Mouse (Mus musculus) CD8-positive naive resting alpha-beta T cell, adult 2 months (primary cell): ENCODE data around the gene A230050P20Rik.

ENCODE experiments used
- DNase-seq, 2 experiments: peaks; one replicate each; pipeline ENCODE4 v3.0.0; 2022; ENCODE audit warnings: low read depth in 2 of 2, low spot score in 2 of 2

The A230050P20Rik gene

GRCm38 (mm10) chr9:20873521-20873920 lies 5.1 kb downstream of the A230050P20Rik start:
- DNase-seq: no peak

GRCm38 (mm10) chr9:20875021-20875790 lies 6.8 kb downstream of the A230050P20Rik start:
- no peak for DNase-seq

DNA sequence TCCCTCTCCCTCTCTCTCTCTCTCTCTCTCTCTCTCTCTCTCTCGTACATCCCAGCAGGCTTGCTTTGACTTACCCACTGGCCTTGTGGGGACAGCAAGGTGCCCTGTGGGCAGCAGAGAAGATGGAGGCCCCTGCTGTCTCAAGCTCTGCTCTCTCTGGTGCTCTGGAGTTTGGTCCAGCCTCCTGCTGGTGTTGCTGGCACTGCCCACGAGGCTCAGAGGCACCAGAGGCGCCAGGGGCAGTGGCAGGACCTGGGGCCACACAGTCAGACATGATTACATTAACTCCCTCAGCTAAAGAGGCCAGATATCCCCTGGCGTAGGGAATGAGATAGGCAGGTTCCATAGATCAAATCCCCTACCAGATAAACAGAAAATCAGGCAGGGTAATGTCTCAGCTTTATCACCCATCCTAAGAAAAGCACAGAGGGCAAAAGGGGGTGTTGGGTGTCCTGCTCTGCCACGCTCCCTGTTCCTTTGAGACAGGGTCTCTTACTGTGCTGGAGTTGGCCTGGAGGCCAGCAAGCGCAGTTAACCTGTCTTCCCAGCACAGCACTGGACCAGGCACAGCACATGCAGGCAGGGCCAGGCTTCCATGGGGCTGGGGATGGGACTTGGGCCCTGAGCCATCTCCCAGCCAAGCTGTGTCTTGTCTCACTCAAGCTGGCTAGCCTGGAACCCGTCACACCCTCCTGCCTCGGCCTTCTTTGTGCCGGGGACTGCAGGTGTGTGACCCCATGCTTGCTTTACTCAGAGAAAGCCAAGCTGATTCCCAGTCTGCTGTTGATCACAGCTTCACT lies 8.1 kb downstream of the A230050P20Rik start:
- no peak for DNase-seq

DNA sequence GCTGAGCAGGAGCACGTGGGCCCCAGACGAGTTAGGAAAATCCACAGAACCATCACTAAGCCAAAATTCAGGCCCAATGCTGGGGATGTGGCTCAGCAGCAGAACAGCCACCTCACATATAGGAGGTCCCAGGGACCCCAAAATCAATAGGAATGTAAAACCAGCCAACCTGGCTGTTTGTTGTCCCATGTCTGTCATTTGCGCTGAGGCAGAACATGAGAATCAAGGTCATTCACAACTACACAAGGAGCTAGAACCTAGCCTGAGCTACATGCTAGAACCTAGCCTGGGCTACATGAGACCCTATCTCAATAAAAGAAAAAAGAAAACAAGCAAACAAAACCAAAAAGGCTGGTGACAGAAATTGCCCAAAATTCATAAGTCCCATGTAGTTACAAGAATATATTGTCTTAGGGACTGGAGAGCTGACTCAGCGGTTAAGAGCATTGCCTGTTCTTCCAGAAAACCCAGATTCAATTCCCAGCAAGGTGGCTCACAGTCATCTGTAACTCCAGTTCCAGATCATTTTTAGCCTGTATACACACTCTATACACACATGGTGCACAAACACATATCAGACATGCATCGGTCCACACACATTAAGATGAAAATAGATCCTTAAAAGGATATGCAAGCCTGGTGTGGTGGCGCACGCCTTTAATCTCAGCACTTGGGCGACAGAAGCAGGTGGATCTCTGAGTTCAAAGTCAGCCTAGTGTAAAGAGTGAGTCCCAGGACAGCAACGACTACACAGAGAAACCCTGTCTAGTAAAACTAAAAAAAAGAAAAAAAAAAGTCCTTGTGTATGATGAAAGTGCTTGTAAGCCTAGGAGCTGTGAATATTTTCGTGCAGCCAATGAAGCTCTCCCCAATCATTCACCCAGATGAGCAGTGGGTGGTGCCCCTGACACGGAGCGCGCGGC lies 8.9 kb downstream of the A230050P20Rik start:
- DNase-seq: peak in 1 of 2 experiments; percentile 19

GRCm38 (mm10) chr9:20878041-20878709 lies 9.7 kb downstream of the A230050P20Rik start:
- peak; percentile 98 to 99 for DNase-seq

DNA sequence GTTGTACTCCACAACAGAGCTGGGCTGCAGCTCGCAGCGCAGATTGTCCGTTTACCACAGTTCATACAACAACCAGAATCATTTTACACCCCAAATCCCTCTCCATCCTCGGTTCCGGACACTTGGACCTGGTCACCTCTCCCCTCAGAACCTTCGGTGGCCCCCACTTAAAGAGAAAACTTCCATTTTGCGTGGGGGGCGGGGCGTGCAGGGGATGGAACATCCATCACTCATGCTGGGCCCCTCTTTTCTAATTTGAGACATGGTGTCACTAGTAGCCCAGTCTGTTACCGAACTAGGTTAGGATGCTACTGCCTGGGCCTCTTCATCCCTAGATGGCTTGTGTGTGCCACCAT lies 10.2 kb downstream of the A230050P20Rik start:
- DNase-seq: no peak

- no peak for DNase-seq
Measured at GRCm38 (mm10) chr9:20879097-20879792, 10.8 kb downstream of the A230050P20Rik start, which contains the start of gene Angptl6. TSS of gene Angptl6 (minus strand) at chr9:20879727.

DNA sequence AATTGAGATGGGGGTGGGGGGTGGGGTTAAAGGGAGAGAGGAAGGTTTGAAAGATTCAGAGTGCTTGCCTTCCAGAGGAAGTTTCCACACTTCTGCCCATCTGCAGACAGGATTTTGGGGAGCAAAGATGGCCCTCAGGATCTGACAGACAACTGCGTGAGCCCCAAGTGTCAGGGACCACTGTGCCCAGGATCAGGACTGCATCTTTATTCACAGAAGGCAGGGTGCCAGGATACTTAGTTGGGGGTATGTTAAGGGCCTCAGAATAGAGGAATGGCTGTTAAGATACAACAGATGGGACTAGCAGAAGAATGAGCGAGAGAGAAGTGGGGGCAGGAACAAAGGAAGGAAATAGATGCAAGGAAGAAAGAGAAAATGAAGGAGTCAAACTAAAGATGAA lies 18.1 kb downstream of the A230050P20Rik start:
- no peak for DNase-seq

GRCm38 (mm10) chr9:20887191-20887590 lies 18.7 kb downstream of the A230050P20Rik start:
- no peak for DNase-seq

DNA sequence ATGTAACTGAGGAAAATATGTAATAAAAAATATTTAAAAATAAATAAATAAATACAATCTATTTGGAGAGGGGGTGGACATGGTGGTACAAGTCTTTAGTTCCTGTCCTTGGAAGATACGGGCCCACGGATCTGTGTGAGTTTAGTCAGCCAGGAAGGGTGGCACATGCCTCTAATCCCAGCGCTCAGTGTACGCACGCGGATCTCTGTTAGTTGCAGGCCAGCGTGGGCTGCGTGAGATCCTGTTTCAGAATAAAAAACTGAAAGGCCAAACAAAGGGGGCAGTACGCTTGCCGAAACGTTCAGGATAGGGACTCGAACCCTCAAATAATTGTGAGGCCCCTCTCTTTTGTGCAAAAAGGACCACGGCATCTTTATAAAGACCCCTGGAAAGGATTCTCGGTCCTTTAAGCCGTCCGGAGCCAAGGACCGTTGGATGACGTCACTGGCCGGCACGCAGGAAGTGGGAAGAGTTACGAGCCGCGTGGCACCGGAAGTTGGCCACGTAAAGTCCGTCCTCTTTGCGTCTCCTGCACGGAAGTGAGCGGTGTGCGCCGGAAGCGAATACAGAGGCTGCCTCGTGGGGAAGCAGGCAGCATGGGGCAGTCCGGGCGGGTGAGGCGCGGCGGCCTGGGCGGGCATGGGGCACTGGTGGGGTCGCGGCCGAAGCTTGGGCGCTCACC lies 19.4 kb downstream of the A230050P20Rik start, which contains the start of gene Ppan:
Gene Ppan, plus strand, starts transcription at position 472 of the 682 bp plus-strand sequence.
- DNase-seq: peak; percentile 86 to 88

DNA sequence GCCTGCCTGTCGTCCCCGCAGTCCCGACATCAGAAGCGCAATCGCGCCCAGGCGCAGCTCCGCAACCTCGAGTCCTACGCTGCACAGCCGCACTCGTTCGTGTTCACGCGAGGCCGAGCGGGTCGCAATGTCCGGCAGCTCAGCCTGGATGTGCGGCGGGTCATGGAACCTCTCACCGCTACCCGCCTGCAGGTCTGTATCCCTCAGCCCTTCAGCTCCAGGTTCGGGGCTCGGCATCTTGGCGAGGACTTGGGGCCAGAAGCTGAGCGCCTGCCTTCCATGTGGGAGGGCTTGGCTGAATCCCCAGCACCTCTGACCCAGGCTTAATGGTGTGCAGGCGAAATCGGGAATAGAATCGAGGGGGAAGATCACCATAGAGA lies 19.9 kb downstream of the A230050P20Rik start:
- DNase-seq: no peak

- DNase-seq: no peak
Measured at GRCm38 (mm10) chr9:20889185-20890141, 21.0 kb downstream of the A230050P20Rik start.

DNA sequence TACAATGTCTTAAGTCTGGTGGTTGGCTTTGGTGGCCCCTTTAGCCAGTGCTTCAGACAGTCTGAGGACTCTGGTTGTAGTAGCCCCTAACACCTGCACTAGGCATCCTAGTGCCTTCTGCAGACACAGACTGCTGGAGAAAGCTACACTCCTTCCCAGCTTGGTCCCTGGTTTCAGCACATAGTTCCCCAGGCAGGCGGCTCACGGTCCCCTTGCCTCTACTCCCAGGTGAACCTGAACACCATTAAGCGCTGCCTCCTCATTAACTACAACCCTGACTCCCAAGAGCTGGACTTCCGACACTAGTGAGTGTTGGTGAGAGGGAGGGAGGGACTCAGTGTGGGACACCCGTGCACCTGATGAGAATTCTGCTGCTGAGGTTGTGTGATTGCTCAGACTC lies 22.0 kb downstream of the A230050P20Rik start:
- no peak for DNase-seq

DNA sequence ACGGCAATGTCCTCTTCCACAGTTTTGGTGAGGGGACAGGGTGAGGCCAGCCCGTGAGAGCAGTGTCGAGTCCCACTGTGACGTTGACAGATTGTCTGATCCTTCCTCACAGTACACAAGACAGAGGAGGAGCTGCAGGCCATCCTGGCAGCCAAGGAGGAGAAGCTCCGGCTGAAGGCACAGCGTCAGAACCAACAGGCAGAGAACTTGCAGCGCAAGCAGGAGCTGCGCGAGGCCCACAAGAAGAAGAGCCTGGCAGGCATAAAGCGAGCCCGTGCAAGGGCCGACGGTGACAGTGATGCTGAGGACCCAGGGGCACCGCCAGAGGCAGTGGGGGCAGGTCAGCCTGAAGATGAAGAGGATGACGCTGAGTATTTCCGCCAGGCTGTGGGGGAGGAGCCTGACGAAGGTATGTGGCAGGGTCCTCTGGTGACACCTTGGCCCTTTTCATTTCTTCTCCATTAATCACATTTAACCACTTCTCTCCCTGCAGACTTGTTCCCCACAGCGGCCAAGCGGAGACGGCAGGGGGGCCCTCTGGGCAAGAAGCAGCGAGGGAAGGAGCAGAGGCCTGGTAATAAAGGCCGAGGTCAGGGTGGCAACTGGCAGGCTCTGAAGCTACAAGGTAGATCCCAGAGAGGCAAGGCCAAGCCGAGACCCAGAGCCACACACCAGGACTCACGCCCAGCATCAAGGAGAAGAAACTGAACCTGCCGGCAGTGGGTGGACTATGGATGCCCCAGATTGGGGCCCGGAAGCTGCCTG lies 23.1 kb downstream of the A230050P20Rik start:
- no peak for DNase-seq

GRCm38 (mm10) chr9:20892104-20892653 lies 23.7 kb downstream of the A230050P20Rik start:
- DNase-seq: no peak

- DNase-seq: no peak
Measured at GRCm38 (mm10) chr9:20893069-20893468, 24.6 kb downstream of the A230050P20Rik start.
